Mouse (Mus musculus) induced T-regulatory cell, adult 2 months (primary cell): ENCODE data around the gene Slc4a5.

Experiments used
- DNase-seq: peaks from one replicate; pipeline ENCODE4 v3.0.0-alpha.2; 2012; ENCODE audit warnings: low read depth

Slc4a5 gene

DNA sequence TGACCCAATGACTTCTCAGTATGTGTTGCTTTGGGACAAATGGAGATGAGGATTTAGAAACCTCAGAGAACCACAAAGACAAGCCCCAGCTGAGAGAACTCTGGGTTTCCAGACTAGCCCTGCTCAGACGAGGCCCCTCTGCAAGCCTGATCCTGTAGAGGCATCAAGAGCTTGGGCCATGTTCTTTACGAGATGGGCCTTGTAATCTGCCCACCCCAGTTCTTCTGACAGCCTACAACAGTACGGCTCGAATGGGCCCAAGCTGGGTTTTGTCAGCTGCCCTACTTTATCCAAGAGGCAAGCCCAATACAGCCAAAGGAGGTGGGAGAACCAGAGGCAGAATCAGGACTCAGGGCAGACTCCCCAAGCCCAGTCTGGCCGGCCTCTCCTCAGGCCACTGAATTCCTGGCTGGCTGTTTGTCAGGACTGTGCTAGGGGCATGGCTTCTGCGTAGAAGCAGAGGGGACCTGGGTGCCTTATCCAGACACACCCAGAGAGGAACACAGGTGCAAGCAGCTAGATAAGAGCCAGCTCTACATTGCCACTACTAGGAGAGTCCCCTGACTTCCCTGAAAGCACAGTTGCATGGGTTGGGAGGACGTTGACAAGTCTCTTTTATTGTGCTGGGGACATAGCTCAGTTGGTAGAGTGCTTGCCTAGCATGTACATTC lies 132.0 kb downstream of the Slc4a5 start:
- DNase-seq, result no peak

DNA sequence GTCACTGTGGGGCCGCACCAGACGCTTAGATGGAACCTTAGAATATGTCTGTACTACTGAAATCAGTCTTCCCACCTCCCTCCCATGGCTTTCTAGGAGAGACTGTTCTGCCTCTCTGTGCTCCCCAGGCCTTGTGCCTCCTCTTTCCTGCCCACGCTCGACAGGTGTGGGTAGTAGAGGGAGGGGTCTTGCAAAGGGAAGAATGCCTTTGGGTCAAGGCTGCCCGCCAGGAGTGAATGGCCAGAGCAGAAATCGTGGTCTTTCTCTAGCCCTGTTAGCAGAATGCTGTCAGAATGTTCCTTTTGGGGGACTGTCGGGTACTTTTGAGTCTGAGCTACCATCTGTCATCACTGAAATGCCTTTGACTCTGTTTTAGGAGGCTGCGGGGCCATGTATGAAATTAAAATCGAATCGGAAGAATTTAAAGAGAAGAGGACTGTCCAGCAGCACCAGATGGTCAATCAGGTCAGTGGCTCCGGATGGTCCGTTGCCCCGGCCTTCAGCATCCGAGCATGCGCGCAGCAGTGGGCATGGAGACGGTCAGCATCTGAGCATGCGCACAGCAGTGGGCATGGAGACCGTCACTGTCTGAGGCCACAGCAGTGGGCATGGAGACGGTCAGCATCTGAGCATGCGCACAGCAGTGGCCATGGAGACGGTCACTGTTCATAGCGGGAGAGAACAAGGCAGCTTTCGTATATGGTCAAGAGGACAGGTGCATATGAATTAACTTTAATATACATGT lies 133.2 kb downstream of the Slc4a5 start:
- DNase-seq, result no peak
